Mouse (Mus musculus) kidney, adult 2 months (tissue): Measurements from ENCODE around the gene Zfyve27.

ENCODE experiments used
- CTCF ChIP-seq: fragments of 200-500 bp; conservative IDR thresholded peaks from 2 replicates; pipeline ENCODE4 v1.5.1; 2011; ENCODE audit warnings: low read depth, mild to moderate bottlenecking, control low read depth, low read length, moderate library complexity, mixed read lengths; ENCODE audit not compliant: insufficient read depth, insufficient read length
- POLR2A ChIP-seq: fragments of 200-500 bp; IDR thresholded peaks from one replicate; pipeline ENCODE4 v1.6.1; 2011; ENCODE audit warnings: low read depth, low read length, control low read depth

- TF ChIP-seq CTCF (no peak), POLR2A (no peak)
Measured at GRCm38 (mm10) chr19:42209485-42209884, 45.7 kb downstream of the Zfyve27 start.
